Mouse (Mus musculus) brain, embryonic 18.5 days (tissue): Measurements from ENCODE around the gene Fam234a.
"Not testable (repeated sequence)": the region's sequence is repeated elsewhere in the genome, so short reads cannot be mapped to it uniquely, and the experiment has no call there.

ENCODE experiments used
- DNase-seq: peaks from one replicate; pipeline ENCODE4 v3.0.0-alpha.2; 2012; ENCODE audit warnings: low read depth, low spot score

Gene Fam234a

GRCm38 (mm10) chr17:26244101-26244841 is at the start of gene Fam234a:
Fam234a (minus strand) TSS chr17:26244242.
- peak; percentile 88 for DNase-seq

GRCm38 (mm10) chr17:26289475-26289874 is 45.4 kb upstream of the Fam234a start:
- no peak for DNase-seq

GRCm38 (mm10) chr17:26286199-26286955 is 42.3 kb upstream of the Fam234a start:
- DNase-seq: no peak

GRCm38 (mm10) chr17:26276711-26277110 is 32.7 kb upstream of the Fam234a start:
- no peak for DNase-seq

- DNase-seq: no peak
Observed at GRCm38 (mm10) chr17:26275933-26276332, 31.9 kb upstream of the Fam234a start.

- no peak for DNase-seq
Observed at GRCm38 (mm10) chr17:26272586-26272985, 28.5 kb upstream of the Fam234a start.

- DNase-seq: not testable (repeated sequence)
Observed at GRCm38 (mm10) chr17:26269577-26269976, 25.5 kb upstream of the Fam234a start.

GRCm38 (mm10) chr17:26268851-26269250 is 24.8 kb upstream of the Fam234a start:
- DNase-seq: no peak

GRCm38 (mm10) chr17:26262384-26262783 is 18.3 kb upstream of the Fam234a start:
- DNase-seq: no peak

- no peak for DNase-seq
Observed at GRCm38 (mm10) chr17:26261826-26262225, 17.8 kb upstream of the Fam234a start.

- DNase-seq: no peak
Observed at GRCm38 (mm10) chr17:26255313-26255712, 11.3 kb upstream of the Fam234a start.

- no peak for DNase-seq
Observed at GRCm38 (mm10) chr17:26253399-26253798, 9.4 kb upstream of the Fam234a start.

GRCm38 (mm10) chr17:26252539-26253251 is 8.7 kb upstream of the Fam234a start, which contains the start of gene Luc7l:
Luc7l (plus strand) TSS chr17:26252896.
- peak; percentile 93 for DNase-seq

GRCm38 (mm10) chr17:26251886-26252538 is 8.0 kb upstream of the Fam234a start:
- DNase-seq: no peak

GRCm38 (mm10) chr17:26243471-26244100 is 456 bp downstream of the Fam234a start:
- DNase-seq: peak; percentile 6

- no peak for DNase-seq
Observed at GRCm38 (mm10) chr17:26240990-26241389, 3.1 kb downstream of the Fam234a start.

GRCm38 (mm10) chr17:26240120-26240790 is 3.8 kb downstream of the Fam234a start:
- DNase-seq: no peak

GRCm38 (mm10) chr17:26239551-26239950 is 4.5 kb downstream of the Fam234a start:
- no peak for DNase-seq

- DNase-seq: no peak
Observed at GRCm38 (mm10) chr17:26237667-26238066, 6.4 kb downstream of the Fam234a start.

GRCm38 (mm10) chr17:26235077-26235815 is 8.8 kb downstream of the Fam234a start:
- DNase-seq: no peak
